Mouse (Mus musculus) CH12.LX (cell line): ENCODE measurements around the gene Cd2. TPM values are rescaled to one million over a fixed set of nuclear protein-coding genes. Genes with fewer than 3 reads are reported as not detected.

Source experiments
- DNase-seq: peaks from one replicate; pipeline ENCODE4 v3.0.0-alpha.2; 2013; ENCODE audit errors: extremely low read depth
- H3K27ac ChIP-seq: 2 replicates; pipeline ENCODE4 v1.5.1; 2012; ENCODE audit warnings: low read depth, mild to moderate bottlenecking, control low read depth, moderate library complexity; ENCODE audit not compliant: insufficient read depth
- H3K27me3 ChIP-seq: replicated peaks from 2 replicates; pipeline ENCODE3; 2012; ENCODE audit warnings: inconsistent platforms
- H3K36me3 ChIP-seq, 2 experiments: replicated peaks in 1 of 2; 2 replicates each; pipeline versions ENCODE3 to v1.6.1; 2012; ENCODE audit warnings: inconsistent platforms in 1 of 2, low read length in 1 of 2, mild to moderate bottlenecking in 1 of 2, mixed read lengths in 1 of 2, moderate library complexity in 1 of 2; ENCODE audit not compliant: control insufficient read depth in 1 of 2, insufficient read depth in 1 of 2
- H3K4me1 ChIP-seq, 2 experiments: 2 replicates each; pipeline ENCODE4 v1.6.1; 2012; ENCODE audit warnings: inconsistent platforms in 1 of 2, moderate library complexity in 1 of 2; ENCODE audit not compliant: insufficient read depth in 2 of 2, control insufficient read depth in 1 of 2
- H3K4me2 ChIP-seq: 2 replicates; pipeline ENCODE4 v1.6.1; 2012; ENCODE audit warnings: low read depth, mild to moderate bottlenecking, control low read depth; ENCODE audit not compliant: poor library complexity, insufficient read depth, severe bottlenecking
- H3K4me3 ChIP-seq, 3 experiments: fragments of 150-350 bp in 1 of 3; sonication (generic) in 1 of 3; replicated peaks in 1 of 3; 2 replicates each; pipeline versions ENCODE3 to v1.5.1; 2011 to 2012; ENCODE audit warnings: low read depth in 2 of 3, low read length in 2 of 3, mild to moderate bottlenecking in 2 of 3, moderate library complexity in 2 of 3, control low read depth in 1 of 3, improper control_type of control experiment in 1 of 3, inconsistent platforms in 1 of 3, mixed read lengths in 1 of 3; ENCODE audit not compliant: poor library complexity in 1 of 3
- H3K79me2 ChIP-seq: replicated peaks from 2 replicates; pipeline ENCODE4 v1.6.1; 2012; ENCODE audit warnings: mild to moderate bottlenecking, moderate library complexity; ENCODE audit not compliant: control insufficient read depth, poor library complexity, insufficient read depth, severe bottlenecking; ENCODE audit errors: extremely low read depth
- H3K9ac ChIP-seq: 2 replicates; pipeline ENCODE4 v1.6.1; 2012; ENCODE audit warnings: low read depth, mild to moderate bottlenecking, control low read depth, moderate library complexity; ENCODE audit not compliant: insufficient read depth
- H3K9me3 ChIP-seq: replicated peaks from 2 replicates; pipeline ENCODE3; 2012; ENCODE audit warnings: low read length, inconsistent platforms, mixed read lengths
- CHD1 ChIP-seq: IDR thresholded peaks from 2 replicates; pipeline ENCODE4 v1.6.1; 2012; ENCODE audit warnings: low read depth, low read length, improper control_type of control experiment, inconsistent platforms
- CHD2 ChIP-seq: IDR thresholded peaks from 2 replicates; pipeline ENCODE4 v1.6.1; 2011; ENCODE audit warnings: low read length, improper control_type of control experiment
- E2F4 ChIP-seq: IDR thresholded peaks from 2 replicates; pipeline ENCODE4 v1.6.1; 2011; ENCODE audit warnings: low read depth, low read length, improper control_type of control experiment; ENCODE audit not compliant: insufficient replicate concordance
- EP300 ChIP-seq: IDR thresholded peaks from 2 replicates; pipeline ENCODE4 v1.6.1; 2011; ENCODE audit warnings: low read length, improper control_type of control experiment
- ETS1 ChIP-seq: conservative IDR thresholded peaks from 2 replicates; pipeline ENCODE4 v1.6.1; 2012; ENCODE audit warnings: low read depth, mild to moderate bottlenecking, inconsistent platforms, low read length, improper control_type of control experiment, moderate library complexity
- GABPA ChIP-seq: IDR thresholded peaks from 2 replicates; pipeline ENCODE4 v1.6.1; 2012; ENCODE audit warnings: low read depth, low read length, improper control_type of control experiment, inconsistent platforms; ENCODE audit not compliant: insufficient replicate concordance
- IRF4 ChIP-seq: IDR thresholded peaks from 2 replicates; pipeline ENCODE4 v1.6.1; 2014; ENCODE audit warnings: low read depth, mild to moderate bottlenecking, inconsistent platforms, low read length, improper control_type of control experiment
- JUND ChIP-seq: conservative IDR thresholded peaks from 2 replicates; pipeline ENCODE4 v1.6.1; 2011; ENCODE audit warnings: low read depth, low read length, improper control_type of control experiment
- MAFK ChIP-seq: IDR thresholded peaks from 2 replicates; pipeline ENCODE4 v1.6.1; 2011; ENCODE audit warnings: low read length, improper control_type of control experiment; ENCODE audit not compliant: insufficient replicate concordance
- MXI1 ChIP-seq: IDR thresholded peaks from 2 replicates; pipeline ENCODE4 v1.6.1; 2011; ENCODE audit warnings: mild to moderate bottlenecking, low read depth, low read length, improper control_type of control experiment
- MYC ChIP-seq: IDR thresholded peaks from 2 replicates; pipeline ENCODE4 v1.6.1; 2011; ENCODE audit warnings: low read depth, mild to moderate bottlenecking, improper control_type of control experiment, low read length
- RAD21 ChIP-seq: IDR thresholded peaks from 2 replicates; pipeline ENCODE4 v1.6.1; 2011; ENCODE audit warnings: low read depth, mild to moderate bottlenecking, low read length, improper control_type of control experiment, moderate library complexity
- RCOR1 ChIP-seq: conservative IDR thresholded peaks from 2 replicates; pipeline ENCODE4 v1.6.1; 2012; ENCODE audit warnings: low read depth, mild to moderate bottlenecking, inconsistent platforms, low read length, improper control_type of control experiment
- SMC3 ChIP-seq: IDR thresholded peaks from 2 replicates; pipeline ENCODE4 v1.6.1; 2011; ENCODE audit warnings: low read depth, low read length, improper control_type of control experiment
- TBP ChIP-seq: conservative IDR thresholded peaks from 2 replicates; pipeline ENCODE4 v1.6.1; 2011; ENCODE audit warnings: low read depth, low read length, improper control_type of control experiment
- UBTF ChIP-seq: IDR thresholded peaks from 2 replicates; pipeline ENCODE4 v1.6.1; 2012; ENCODE audit warnings: low read depth, mild to moderate bottlenecking, inconsistent platforms, low read length, improper control_type of control experiment, moderate library complexity
- USF1 ChIP-seq: IDR thresholded peaks from 2 replicates; pipeline ENCODE4 v1.6.1; 2014; ENCODE audit warnings: low read depth, mild to moderate bottlenecking, inconsistent platforms, low read length, improper control_type of control experiment
- ZNF384 ChIP-seq: IDR thresholded peaks from 2 replicates; pipeline ENCODE4 v1.6.1; 2012; ENCODE audit warnings: low read depth, low read length, improper control_type of control experiment, inconsistent platforms
- dilution Hi-C: fragments of 300-500 bp; cut with MboI; formaldehyde crosslinking; loops from 2 replicates; pipeline ENCODE4 v1.14.3; 2020; ENCODE audit warnings: low sequenced_read_pairs; ENCODE audit not compliant: extremely low pct_unique_long_range_greater_than_20kb, extremely low pct_ligation_motif_present
- in situ Hi-C: fragments of 300-500 bp; cut with MboI; formaldehyde crosslinking; loops from 3 replicates; pipeline ENCODE4 v1.14.3; 2019; ENCODE audit warnings: low sequenced_read_pairs, low pct_ligation_motif_present, low pct_unique_long_range_greater_than_20kb, mixed read lengths
- polyA plus RNA-seq: library from polyadenylated mRNA; unstranded; fragments of >175 nt; gene quantifications from 2 replicates; pipeline ENCODE4 v1.2.1, GENCODE M21; 2012; ENCODE audit warnings: low read depth; ENCODE audit not compliant: insufficient read length
- total RNA-seq, 2 experiments: library from RNA; depleted of rRNA; stranded (reverse); fragments of 300-350 nt in 1 of 2; fragments of >200 nt in 1 of 2; gene quantifications; 2 replicates each; pipeline ENCODE4 v1.2.3; 2012 to 2014

Gene Cd2
- total and polyA plus RNA-seq, 3 experiments, result 9.5 to 35.0 (median 18.0) TPM

- Histone ChIP-seq H3K9me3 (peaks cover 6% of the 10 kb centered on the region), H3K4me2 (no peak overlapping the region), H3K9ac (no peak overlapping the region), H3K36me3 (peaks cover 0 to 25% of the 10 kb centered on the region in 2 experiments), H3K4me1 (peaks cover 0 to 49% of the 10 kb centered on the region in 2 experiments; a peak in 2 of 4 replicates), H3K27me3 (no peaks in the 10 kb centered on the region), H3K4me3 (no peak overlapping the region), H3K27ac (no peak overlapping the region), H3K79me2 (no peaks in the 10 kb centered on the region)
- in situ Hi-C loops, result no loop called here
- TF ChIP-seq CHD2 (no peak), EP300 (no peak), MXI1 (no peak), ZNF384 (no peak), RCOR1 (no peak), RAD21 (no peak), SMC3 (no peak)
- dilution Hi-C loops, result no loop called here
- no peak for DNase-seq
Observed at GRCm38 (mm10) chr3:101274794-101275193, 12.9 kb downstream of the Cd2 start.

GRCm38 (mm10) chr3:101274041-101274770, 13.5 kb downstream of the Cd2 start:
- dilution Hi-C loops (no loop called here), in situ Hi-C loops (no loop called here)
- Histone ChIP-seq H3K4me3 (no peak overlapping the region), H3K4me2 (no peak overlapping the region), H3K27me3 (no peaks in the 10 kb centered on the region), H3K36me3 (peaks cover 0 to 25% of the 10 kb centered on the region in 2 experiments), H3K79me2 (no peaks in the 10 kb centered on the region), H3K4me1 (peaks cover 0 to 43% of the 10 kb centered on the region in 2 experiments; a peak in 2 of 4 replicates), H3K9me3 (peaks cover 6% of the 10 kb centered on the region), H3K27ac (no peak overlapping the region), H3K9ac (no peak overlapping the region)
- TF ChIP-seq E2F4 (no peak), MAFK (no peak), JUND (no peak), TBP (no peak), GABPA (no peak), ETS1 (no peak), UBTF (no peak), USF1 (no peak), IRF4 (no peak), CHD1 (no peak), RCOR1 (no peak), MYC (no peak), CHD2 (no peak), RAD21 (no peak)
- DNase-seq, result no peak
